Mouse (Mus musculus): ENCODE measurements around the gene Slc7a8. TPM values are rescaled to one million over a fixed set of nuclear protein-coding genes. Genes with fewer than 3 reads are reported as not detected.

Gene Slc7a8
- polyA plus RNA-seq, 2 experiments, result 4.5 to 5.8 TPM

DNA sequence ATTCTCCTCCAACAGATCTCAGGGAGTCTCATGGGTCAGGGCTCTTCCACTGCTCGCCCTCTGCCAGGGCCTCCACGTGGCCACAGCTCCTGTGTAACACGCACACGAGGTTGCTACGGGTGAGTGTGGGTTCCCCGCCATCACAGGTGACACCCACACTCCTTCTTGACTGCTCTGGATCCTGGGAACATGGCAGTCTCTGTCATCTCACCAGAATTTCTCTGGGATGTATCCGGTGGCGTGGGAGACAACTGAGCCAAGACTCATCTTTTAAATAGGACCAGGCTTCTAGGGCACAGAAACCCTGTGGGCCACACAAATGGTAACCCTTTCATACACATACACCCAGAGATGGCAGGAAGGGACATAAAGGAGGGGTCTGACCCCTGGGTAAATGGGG, 49.5 kb downstream of the Slc7a8 start:
- no peaks in the 10 kb centered on the region for H3K9me3 ChIP-seq (ENCODE audit: control insufficient read depth, low read length)
- H3K9ac ChIP-seq (ENCODE audit: low read depth, low read length, severe bottlenecking), result no peak overlapping the region
- H3K4me3 ChIP-seq (replicated peaks; ENCODE audit: low read length), result no peak overlapping the region
- TF ChIP-seq POLR2A (IDR thresholded peaks at IDR 0.05; ENCODE audit: borderline replicate concordance, extremely low read depth, insufficient read depth, insufficient read length), result no peak
- no peak for DNase-seq (ENCODE audit: low spot score)
- no peak for ATAC-seq (ENCODE audit: low FRiP score, low read depth)
- H3K4me1 ChIP-seq (ENCODE audit: control insufficient read depth, insufficient read depth, low read length), result no peaks in the 10 kb centered on the region
- WGBS, result 89% methylated on average over 8 of the region's 8 CpGs
- H3K27ac ChIP-seq (replicated peaks; ENCODE audit: low read depth, low read length), result no peak overlapping the region
- H3K36me3 ChIP-seq (ENCODE audit: control insufficient read depth, insufficient read depth, low read length), result no peaks in the 10 kb centered on the region
- no peaks in the 10 kb centered on the region for H3K27me3 ChIP-seq (ENCODE audit: control insufficient read depth, insufficient read depth, low read length)
- H3K4me2 ChIP-seq (replicated peaks; ENCODE audit: low read depth, low read length, severe bottlenecking), result no peak overlapping the region

DNA sequence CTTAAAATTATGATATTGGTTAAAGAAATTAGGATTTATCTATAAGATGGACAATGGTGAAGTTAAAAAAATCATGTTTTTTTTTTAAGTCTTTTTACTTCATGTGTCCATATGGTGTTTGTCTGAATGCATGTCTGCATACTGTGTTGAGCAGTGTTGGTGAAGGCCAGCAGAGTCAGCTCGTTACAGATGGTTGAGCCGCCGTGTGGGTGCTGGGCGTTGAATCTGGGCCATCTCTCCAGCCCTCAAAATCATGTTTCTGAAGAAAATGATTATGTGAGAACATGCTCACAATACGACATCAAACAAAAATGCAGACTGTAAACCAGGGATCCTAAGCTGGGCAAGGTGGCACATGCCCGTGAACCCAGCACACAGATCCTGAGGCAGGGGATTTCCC, 51.4 kb downstream of the Slc7a8 start:
- Histone ChIP-seq H3K27me3 (ENCODE audit: control insufficient read depth, insufficient read depth, low read length) (no peaks in the 10 kb centered on the region), H3K36me3 (ENCODE audit: control insufficient read depth, insufficient read depth, low read length) (no peaks in the 10 kb centered on the region), H3K4me3 (replicated peaks; ENCODE audit: low read length) (no peak overlapping the region), H3K4me2 (replicated peaks; ENCODE audit: low read depth, low read length, severe bottlenecking) (no peak overlapping the region), H3K9ac (ENCODE audit: low read depth, low read length, severe bottlenecking) (no peak overlapping the region), H3K9me3 (ENCODE audit: control insufficient read depth, low read length) (no peaks in the 10 kb centered on the region), H3K27ac (replicated peaks; ENCODE audit: low read depth, low read length) (no peak overlapping the region), H3K4me1 (ENCODE audit: control insufficient read depth, insufficient read depth, low read length) (no peaks in the 10 kb centered on the region)
- DNase-seq (ENCODE audit: low spot score) (no peak), ATAC-seq (ENCODE audit: low FRiP score, low read depth) (no peak)
- TF ChIP-seq POLR2A (IDR thresholded peaks at IDR 0.05; ENCODE audit: borderline replicate concordance, extremely low read depth, insufficient read depth, insufficient read length), result no peak
- WGBS, result 76% methylated on average over 6 of the region's 6 CpGs

- Histone ChIP-seq H3K27ac (replicated peaks; ENCODE audit: low read depth, low read length) (no peak overlapping the region), H3K27me3 (ENCODE audit: control insufficient read depth, insufficient read depth, low read length) (no peaks in the 10 kb centered on the region), H3K9ac (ENCODE audit: low read depth, low read length, severe bottlenecking) (0 out of 2 replicates have a peak overlapping the region, but pooled peaks have one; percentile 7), H3K36me3 (ENCODE audit: control insufficient read depth, insufficient read depth, low read length) (no peaks in the 10 kb centered on the region), H3K4me1 (ENCODE audit: control insufficient read depth, insufficient read depth, low read length) (no peaks in the 10 kb centered on the region), H3K9me3 (ENCODE audit: control insufficient read depth, low read length) (no peaks in the 10 kb centered on the region), H3K4me2 (replicated peaks; ENCODE audit: low read depth, low read length, severe bottlenecking) (no peak overlapping the region), H3K4me3 (replicated peaks; ENCODE audit: low read length) (no peak overlapping the region)
- no peak for ATAC-seq (ENCODE audit: low FRiP score, low read depth)
- WGBS, result 78% methylated on average over 13 of the region's 13 CpGs
- DNase-seq (ENCODE audit: low spot score), result no peak
- no peak for TF ChIP-seq POLR2A (IDR thresholded peaks at IDR 0.05; ENCODE audit: borderline replicate concordance, extremely low read depth, insufficient read depth, insufficient read length)
These were observed 52.7 kb downstream of the Slc7a8 start for GRCm38 (mm10) chr14:54728823-54729653.

GRCm38 (mm10) chr14:54727565-54727964, 54.2 kb downstream of the Slc7a8 start:
- Histone ChIP-seq H3K9ac (ENCODE audit: low read depth, low read length, severe bottlenecking) (no peak overlapping the region), H3K27ac (replicated peaks; ENCODE audit: low read depth, low read length) (no peak overlapping the region), H3K36me3 (ENCODE audit: control insufficient read depth, insufficient read depth, low read length) (no peaks in the 10 kb centered on the region), H3K9me3 (ENCODE audit: control insufficient read depth, low read length) (no peaks in the 10 kb centered on the region), H3K4me1 (ENCODE audit: control insufficient read depth, insufficient read depth, low read length) (no peaks in the 10 kb centered on the region), H3K4me2 (replicated peaks; ENCODE audit: low read depth, low read length, severe bottlenecking) (no peak overlapping the region), H3K4me3 (replicated peaks; ENCODE audit: low read length) (no peak overlapping the region), H3K27me3 (ENCODE audit: control insufficient read depth, insufficient read depth, low read length) (no peaks in the 10 kb centered on the region)
- TF ChIP-seq POLR2A (IDR thresholded peaks at IDR 0.05; ENCODE audit: borderline replicate concordance, extremely low read depth, insufficient read depth, insufficient read length), result no peak
- no peak for DNase-seq (ENCODE audit: low spot score)
- 78% methylated on average over 5 of the region's 5 CpGs for WGBS
- no peak for ATAC-seq (ENCODE audit: low FRiP score, low read depth)

DNA sequence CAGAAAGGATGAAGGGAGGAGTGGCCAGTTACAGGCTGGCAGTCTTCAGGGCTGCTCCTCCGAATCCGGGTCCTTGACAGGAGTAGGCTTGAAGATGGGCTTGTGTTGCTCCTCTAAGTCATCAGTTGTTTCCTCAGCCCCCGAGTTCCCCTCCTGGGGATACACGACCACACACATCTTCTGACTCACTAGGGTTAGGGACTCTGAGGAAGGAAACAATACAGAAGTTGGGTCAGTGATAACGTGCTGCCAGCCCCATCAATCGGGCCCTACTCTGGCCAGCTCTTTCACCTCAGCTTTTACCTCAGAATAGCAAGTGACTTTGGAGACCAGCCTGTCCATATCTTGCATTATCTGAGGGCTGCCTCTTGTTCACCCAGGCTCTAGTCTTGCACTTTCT, 57.7 kb downstream of the Slc7a8 start:
- H3K4me3 ChIP-seq (replicated peaks; ENCODE audit: low read length), result no peak overlapping the region
- no peaks in the 10 kb centered on the region for H3K4me1 ChIP-seq (ENCODE audit: control insufficient read depth, insufficient read depth, low read length)
- H3K9ac ChIP-seq (ENCODE audit: low read depth, low read length, severe bottlenecking), result no peak overlapping the region
- H3K36me3 ChIP-seq (ENCODE audit: control insufficient read depth, insufficient read depth, low read length), result no peaks in the 10 kb centered on the region
- no peak for TF ChIP-seq POLR2A (IDR thresholded peaks at IDR 0.05; ENCODE audit: borderline replicate concordance, extremely low read depth, insufficient read depth, insufficient read length)
- 82% methylated on average over 6 of the region's 6 CpGs for WGBS
- DNase-seq (ENCODE audit: low spot score), result no peak
- ATAC-seq (ENCODE audit: low FRiP score, low read depth), result no peak
- H3K4me2 ChIP-seq (replicated peaks; ENCODE audit: low read depth, low read length, severe bottlenecking), result no peak overlapping the region
- no peaks in the 10 kb centered on the region for H3K27me3 ChIP-seq (ENCODE audit: control insufficient read depth, insufficient read depth, low read length)
- no peak overlapping the region for H3K27ac ChIP-seq (replicated peaks; ENCODE audit: low read depth, low read length)
- no peaks in the 10 kb centered on the region for H3K9me3 ChIP-seq (ENCODE audit: control insufficient read depth, low read length)

Data from limb, embryonic 14.5 days (tissue).